Mouse (Mus musculus) bone marrow macrophage, adult 2 months (primary cell): Measurements from ENCODE around the gene Ptrhd1. TPM values are rescaled to one million over a fixed set of nuclear protein-coding genes. Genes with fewer than 3 reads are reported as not detected.

Experiments used
- H3K27ac ChIP-seq: 2 replicates; pipeline ENCODE4 v1.5.1; 2012; ENCODE audit warnings: low read depth, low read length; ENCODE audit not compliant: insufficient read depth
- H3K4me1 ChIP-seq: 2 replicates; pipeline ENCODE4 v1.6.1; 2012; ENCODE audit warnings: low read length; ENCODE audit not compliant: control insufficient read depth, insufficient read depth
- H3K4me3 ChIP-seq: 2 replicates; pipeline ENCODE4 v1.5.1; 2012; ENCODE audit warnings: mild to moderate bottlenecking, low read length, moderate library complexity; ENCODE audit not compliant: insufficient read depth
- CTCF ChIP-seq: IDR thresholded peaks from 2 replicates; pipeline ENCODE4 v1.5.1; 2012; ENCODE audit warnings: low read depth, mild to moderate bottlenecking, low read length, moderate library complexity
- POLR2A ChIP-seq: IDR thresholded peaks from 2 replicates; pipeline ENCODE4 v1.6.1; 2012; ENCODE audit warnings: mild to moderate bottlenecking, low read depth, low read length, borderline replicate concordance
- polyA plus RNA-seq: library from polyadenylated mRNA; stranded (reverse); fragments of >200 nt; gene quantifications from 2 replicates; pipeline ENCODE4 v1.2.4, GENCODE M21; 2012; ENCODE audit not compliant: missing spikeins, insufficient read depth, insufficient read length

The Ptrhd1 gene
- polyA plus RNA-seq, 1 experiment: 8.1 TPM

DNA sequence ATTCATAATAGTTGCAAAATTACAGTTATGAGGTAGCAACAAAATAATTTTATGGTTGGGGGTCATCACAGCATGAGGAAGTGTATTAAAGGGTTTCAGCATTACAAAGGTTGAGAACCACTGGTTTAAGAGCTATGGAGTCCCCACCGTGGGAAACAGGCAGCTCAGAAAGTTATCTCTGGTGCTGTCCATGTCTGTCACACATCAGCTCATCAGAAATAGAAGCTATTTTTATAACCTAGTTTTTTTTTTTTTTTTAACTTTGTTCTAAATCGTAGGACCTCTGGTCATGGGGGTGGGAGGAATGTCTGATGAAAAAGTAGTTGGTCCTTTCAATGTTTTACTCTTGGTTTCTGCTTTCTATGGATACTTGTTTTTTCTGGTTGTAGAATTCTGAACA is 10.0 kb downstream of the Ptrhd1 start:
- H3K4me3 ChIP-seq: no peak overlapping the region
- H3K27ac ChIP-seq: no peak overlapping the region
- TF ChIP-seq POLR2A (no peak), CTCF (no peak)
- peaks cover 2% of the 10 kb centered on the region; the same call in 1 of the 2 replicates for H3K4me1 ChIP-seq

DNA sequence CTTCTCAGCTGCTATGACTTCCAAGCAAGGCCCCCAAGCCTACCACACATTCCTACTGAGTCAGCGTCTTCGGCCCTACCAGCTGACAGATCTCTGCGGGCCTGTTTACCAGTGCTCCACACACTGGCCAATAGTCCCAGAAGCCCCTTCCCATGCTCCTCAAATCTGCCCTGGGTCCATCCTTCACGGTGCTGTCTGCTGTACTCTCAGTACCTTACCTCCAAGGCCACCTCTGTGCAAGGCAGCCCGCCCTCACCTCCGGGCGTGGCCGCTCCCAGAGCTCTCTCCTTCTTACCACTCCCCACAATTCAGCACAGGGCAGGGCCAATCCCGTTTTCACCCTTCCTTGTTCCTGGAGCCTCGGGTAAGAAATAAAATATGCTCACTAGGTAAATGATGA is 11.9 kb downstream of the Ptrhd1 start:
- H3K4me3 ChIP-seq: no peak overlapping the region
- no peak for TF ChIP-seq POLR2A
- no peak for TF ChIP-seq CTCF
- no peak overlapping the region for H3K27ac ChIP-seq
- peaks cover 2% of the 10 kb centered on the region; the same call in 1 of the 2 replicates for H3K4me1 ChIP-seq

DNA sequence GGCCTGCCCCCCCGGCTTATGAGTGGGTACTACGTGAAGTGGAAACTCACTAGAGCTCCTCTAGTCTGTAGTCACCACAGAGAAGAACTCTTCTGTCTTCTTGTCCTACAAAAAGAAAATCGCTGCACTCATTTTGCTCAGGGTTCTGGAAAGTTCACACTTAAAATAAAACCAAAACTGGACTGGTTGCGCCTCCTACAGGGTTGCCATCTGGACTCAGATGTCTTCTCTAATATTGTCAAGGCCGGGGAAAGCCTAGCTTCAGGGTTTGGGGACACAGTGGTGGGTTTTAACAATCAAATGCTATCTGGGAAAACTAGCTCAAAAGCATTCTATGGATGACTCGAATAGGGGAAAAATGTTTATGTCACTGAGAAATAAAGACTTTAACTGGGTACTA is 16.0 kb downstream of the Ptrhd1 start:
- Histone ChIP-seq H3K4me3 (no peak overlapping the region), H3K4me1 (no peaks in the 10 kb centered on the region), H3K27ac (no peak overlapping the region)
- TF ChIP-seq POLR2A (no peak), CTCF (no peak)

DNA sequence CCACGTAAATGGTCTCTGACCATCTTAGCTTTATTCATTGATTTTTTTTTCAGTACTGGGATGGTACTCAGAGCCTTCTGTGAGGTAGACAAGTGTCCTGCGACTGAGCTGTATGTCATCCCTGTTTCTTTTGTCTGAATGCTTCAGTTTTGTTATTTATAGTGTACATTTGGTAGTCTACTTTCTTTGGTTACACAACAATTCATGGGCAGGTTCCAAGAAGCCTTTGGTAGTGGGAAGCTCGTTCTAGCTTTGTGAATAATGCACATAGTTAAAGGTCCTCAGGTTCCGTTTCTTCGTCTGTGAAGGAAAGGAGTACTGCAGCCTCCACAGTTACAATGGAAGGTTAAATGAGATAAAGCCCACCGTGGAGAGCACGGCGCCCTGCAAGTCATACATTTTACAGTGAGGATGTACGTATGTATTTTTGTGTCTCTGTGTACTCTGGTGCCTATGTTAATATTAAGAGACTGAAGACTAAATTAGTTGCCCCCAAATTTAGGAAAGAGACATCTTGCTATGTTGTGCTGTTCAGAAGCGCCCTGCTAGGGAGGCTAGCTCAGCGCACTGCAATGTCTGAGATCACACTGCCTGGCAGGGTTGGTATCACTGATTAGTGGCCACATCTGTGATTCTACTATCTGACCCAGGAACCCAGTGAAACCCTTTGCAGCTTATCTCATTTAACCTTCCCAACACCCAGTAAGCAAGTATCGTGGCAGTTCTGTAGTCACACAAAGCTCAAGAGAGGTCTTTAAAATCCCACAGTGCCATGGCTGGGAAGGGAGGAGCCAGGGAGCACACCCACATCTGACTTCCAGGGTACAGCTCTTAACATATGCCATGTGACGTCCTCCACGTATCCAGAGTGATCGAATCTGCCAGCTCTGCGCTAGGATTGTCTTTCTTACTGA is 19.2 kb downstream of the Ptrhd1 start:
- Histone ChIP-seq H3K4me1 (no peaks in the 10 kb centered on the region), H3K27ac (no peak overlapping the region), H3K4me3 (no peak overlapping the region)
- TF ChIP-seq POLR2A (no peak), CTCF (no peak)

DNA sequence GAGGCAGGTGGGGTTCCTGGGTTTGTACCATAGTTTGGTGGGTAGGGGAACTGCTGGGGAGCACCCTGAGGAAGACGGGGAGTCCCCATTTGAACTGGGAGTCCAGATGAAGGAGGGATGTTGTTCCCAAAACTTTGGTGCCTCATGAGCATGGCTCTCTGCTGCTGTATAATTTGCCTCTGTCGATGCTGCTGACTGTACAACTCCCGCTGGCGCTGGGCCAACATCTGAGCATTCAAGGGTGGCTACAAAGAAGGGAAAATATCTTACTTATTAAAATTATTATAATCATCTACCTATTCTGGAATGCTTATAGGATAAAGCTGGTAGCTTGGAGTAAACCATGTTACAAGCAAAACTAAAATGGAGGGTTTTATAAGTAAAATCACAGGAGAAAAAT is 33.9 kb downstream of the Ptrhd1 start:
- Histone ChIP-seq H3K4me3 (no peak overlapping the region), H3K27ac (no peak overlapping the region), H3K4me1 (no peaks in the 10 kb centered on the region)
- no peak for TF ChIP-seq CTCF
- no peak for TF ChIP-seq POLR2A

DNA sequence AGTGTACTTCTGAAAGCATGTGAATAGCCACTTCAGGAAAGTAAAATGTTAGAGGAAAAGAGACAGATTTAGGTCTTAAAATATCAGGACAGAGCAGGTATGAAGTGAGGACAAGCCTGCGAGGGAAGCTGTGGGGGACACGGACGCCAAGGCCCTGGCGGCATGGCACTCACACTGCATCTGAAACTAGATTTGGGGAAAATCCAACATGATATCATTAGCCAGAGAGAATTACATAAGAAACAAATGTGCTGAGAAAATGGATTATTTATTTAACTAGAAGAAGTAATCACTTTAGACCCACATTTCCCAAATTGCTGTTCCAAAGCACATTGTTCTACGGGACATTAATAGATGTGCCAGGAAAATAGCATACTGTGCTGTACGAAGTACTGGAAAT is 37.3 kb downstream of the Ptrhd1 start:
- Histone ChIP-seq H3K4me1 (no peaks in the 10 kb centered on the region), H3K4me3 (no peak overlapping the region), H3K27ac (no peak overlapping the region)
- no peak for TF ChIP-seq CTCF
- TF ChIP-seq POLR2A: no peak

DNA sequence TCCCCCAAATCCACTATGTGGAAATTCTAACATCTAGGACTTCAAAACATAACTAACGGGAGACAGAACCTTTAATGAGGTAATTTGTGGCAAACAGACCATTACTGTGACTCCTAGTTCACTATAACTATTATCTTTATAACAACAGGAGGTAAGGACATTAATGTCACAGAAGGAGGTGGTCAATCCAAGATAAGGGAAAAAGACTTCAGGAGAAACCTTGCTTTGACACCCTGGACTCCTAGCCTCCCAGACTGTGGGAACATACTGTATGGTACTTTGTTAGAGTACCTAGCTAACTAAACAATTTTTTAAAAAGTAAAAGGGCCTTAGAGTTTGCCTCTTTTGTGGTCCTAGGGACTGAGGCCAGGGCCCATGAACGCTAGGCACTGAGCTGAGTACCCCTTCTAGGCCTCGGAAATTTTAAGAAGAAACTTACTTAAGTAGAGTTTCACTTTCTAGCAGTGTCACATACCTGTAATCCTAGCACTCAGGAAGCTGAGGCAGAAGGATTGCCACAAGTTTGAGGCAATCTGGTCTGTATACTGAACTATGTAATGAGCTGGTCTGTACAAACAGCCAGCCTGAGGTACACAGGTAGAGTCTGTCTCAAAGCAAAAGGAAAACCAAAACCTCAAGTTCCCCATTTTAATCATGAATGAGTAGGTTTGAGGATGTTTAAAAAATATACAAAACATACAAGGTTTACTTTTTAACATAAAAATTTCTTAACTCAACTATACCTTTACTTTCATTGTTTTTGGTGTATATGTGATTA is 45.3 kb downstream of the Ptrhd1 start:
- H3K4me3 ChIP-seq: no peak overlapping the region
- TF ChIP-seq POLR2A (no peak), CTCF (no peak)

DNA sequence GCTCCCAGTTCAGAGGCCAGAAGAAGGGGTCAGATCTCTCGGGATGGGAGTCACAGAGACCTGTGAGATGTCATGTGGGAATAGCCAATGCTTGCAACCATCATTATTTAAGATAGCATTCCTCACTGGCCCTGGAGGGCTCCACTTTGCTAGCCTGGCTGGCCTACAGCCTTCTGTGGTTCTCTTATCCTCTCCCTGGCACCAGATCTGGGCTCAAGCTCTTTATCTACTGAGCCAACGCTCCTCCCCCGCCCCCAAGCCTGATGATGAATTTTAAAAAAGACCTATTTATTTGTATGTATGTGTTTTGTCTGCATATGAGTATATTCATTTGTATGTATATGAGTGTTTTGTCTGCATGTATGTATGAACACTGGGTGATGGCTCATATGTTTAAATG is 46.1 kb downstream of the Ptrhd1 start:
- no peak for TF ChIP-seq CTCF
- TF ChIP-seq POLR2A: no peak
- no peak overlapping the region for H3K27ac ChIP-seq

More for the DNA sequence above, 45.3 kb downstream of the Ptrhd1 start:
- Histone ChIP-seq H3K27ac (no peak overlapping the region), H3K4me1 (peaks cover 2% of the 10 kb centered on the region; the same call in 1 of the 2 replicates)

DNA sequence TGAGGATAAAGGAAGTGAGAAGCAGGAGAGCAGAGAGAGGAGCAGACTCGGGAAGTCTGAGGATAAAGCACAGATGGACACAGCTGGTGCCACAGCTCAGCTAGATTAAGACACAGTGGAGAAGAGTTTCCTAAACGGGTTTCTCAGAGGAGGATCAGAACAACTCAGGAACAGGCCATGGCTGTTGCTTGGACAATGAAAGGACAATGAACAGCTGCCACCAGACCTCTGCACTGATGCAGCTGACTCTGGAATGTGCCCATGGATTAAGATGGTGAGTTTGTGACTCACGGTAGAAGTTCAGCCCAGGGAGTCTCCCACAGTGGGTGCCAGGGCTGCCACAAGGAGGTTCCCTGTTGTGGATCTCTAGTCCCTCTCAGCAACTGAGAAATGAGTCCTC is 51.4 kb downstream of the Ptrhd1 start:
- TF ChIP-seq POLR2A: no peak
- no peak for TF ChIP-seq CTCF

More for the DNA sequence above, 46.1 kb downstream of the Ptrhd1 start:
- no peak overlapping the region for H3K4me3 ChIP-seq
- peaks cover 2% of the 10 kb centered on the region; the same call in 1 of the 2 replicates for H3K4me1 ChIP-seq

More for the DNA sequence above, 51.4 kb downstream of the Ptrhd1 start:
- H3K4me3 ChIP-seq: no peak overlapping the region
- no peak overlapping the region for H3K27ac ChIP-seq
- H3K4me1 ChIP-seq: peaks cover 12% of the 10 kb centered on the region

Other genes starting within 250 kb of the Ptrhd1 start
- 3.2 and 4.6 TPM in 2 replicates for gene Efr3b, start 195.1 kb upstream of the Ptrhd1 start, polyA plus RNA-seq
- 3.2 and 3.4 TPM in 2 replicates for gene Dnajc27, start 151.4 kb upstream of the Ptrhd1 start, polyA plus RNA-seq
- 5.5 and 7.2 TPM in 2 replicates for gene Adcy3, start 100.9 kb upstream of the Ptrhd1 start, polyA plus RNA-seq
- 23.3 and 28.4 TPM in 2 replicates for gene Cenpo, start 267 bp downstream of the Ptrhd1 start, polyA plus RNA-seq
- 32.6 and 35.2 TPM in 2 replicates for gene Ncoa1, start 243.2 kb downstream of the Ptrhd1 start, polyA plus RNA-seq